Mouse (Mus musculus): ENCODE data around the gene Chmp1a.
"Not testable (repeated sequence)": the region's sequence is repeated elsewhere in the genome, so short reads cannot be mapped to it uniquely, and the experiment has no call there.

Chmp1a gene

DNA sequence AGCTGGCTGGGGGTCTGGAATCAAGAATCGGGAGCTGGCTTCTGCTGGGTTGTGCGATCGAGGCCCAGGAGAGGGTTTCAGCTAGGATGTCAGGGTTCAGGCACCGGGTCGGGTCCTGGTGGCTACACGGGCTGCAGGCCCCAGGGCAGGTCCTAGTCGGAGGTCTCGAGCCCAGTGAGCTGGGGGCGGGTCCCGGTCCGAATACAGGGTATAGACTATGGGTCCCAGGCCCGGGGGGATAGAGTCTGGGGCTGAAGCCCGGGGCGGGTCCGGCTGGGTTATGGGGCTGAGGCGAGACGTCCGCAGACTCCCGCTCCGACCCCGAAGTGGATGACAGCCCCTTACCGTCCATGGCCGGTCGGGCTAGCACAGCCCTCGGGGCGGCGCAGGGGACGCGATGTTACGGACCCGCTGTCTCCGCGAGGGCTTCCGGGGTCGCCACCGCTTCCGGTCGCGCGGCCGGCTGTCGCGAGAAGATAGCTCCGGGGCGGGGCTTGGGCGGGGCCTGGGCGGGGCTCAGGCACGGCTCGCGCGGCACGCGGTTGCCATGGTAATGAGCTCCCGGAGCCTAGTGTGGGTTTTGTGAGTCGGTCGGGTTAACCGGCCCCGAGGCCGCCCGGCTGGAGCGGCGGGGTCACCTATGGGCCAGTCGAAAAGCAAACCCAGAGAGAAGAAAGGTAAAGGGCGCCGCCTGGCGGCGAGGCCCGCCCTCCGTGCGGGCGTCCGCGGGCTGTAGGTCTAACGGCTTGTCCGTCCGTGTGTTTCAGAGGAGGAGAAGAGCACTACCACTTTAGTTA is at the start of gene Chmp1a, which contains the start of gene Spata33:
Chmp1a (minus strand) TSS at position 443 of the 797 bp plus-strand sequence.
Spata33 (plus strand) TSS at position 512 of the 797 bp plus-strand sequence.
- DNase-seq (ENCODE audit: low spot score) = peak; percentile 91

DNA sequence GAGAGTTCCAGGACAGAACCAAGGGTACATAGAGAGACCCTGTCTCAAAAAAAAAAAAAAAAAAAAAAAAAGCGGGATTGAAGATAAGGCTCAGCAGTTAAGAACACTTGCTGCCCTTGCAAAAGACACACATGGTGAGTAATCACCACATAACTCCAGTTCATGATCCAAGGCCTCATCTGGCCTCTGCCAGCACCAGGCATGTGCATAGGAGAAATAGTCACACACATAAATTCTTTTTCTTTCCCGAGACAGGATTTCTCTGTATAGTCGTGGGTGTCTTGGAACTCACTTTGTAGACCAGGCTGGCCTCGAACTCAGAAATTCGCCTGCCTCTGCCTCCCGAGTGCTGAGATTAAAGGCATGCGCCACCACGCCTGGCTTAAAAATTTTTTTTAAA is 45.0 kb upstream of the Chmp1a start:
- DNase-seq (ENCODE audit: low spot score) = not testable (repeated sequence)

DNA sequence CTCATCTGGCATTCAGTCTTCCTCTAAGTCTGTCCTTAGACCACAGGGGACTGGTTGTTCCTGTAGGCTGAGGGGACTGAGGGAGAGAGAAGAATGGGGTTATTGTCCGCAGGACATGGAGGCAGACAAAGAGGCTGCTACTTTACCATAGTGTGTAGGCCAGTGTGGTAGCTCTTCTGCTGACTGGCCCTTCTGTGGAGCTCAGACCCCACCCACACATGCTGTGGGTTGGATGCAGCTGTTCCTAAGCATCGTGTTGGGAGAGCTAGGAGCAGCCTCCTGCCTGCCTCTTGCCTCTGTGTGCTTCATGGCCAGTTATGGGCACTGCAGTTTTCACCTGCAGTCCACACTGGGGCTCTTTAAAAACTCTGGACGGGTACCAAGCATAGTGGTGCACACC is 44.6 kb upstream of the Chmp1a start:
- DNase-seq (ENCODE audit: low spot score) = peak; percentile 64

DNA sequence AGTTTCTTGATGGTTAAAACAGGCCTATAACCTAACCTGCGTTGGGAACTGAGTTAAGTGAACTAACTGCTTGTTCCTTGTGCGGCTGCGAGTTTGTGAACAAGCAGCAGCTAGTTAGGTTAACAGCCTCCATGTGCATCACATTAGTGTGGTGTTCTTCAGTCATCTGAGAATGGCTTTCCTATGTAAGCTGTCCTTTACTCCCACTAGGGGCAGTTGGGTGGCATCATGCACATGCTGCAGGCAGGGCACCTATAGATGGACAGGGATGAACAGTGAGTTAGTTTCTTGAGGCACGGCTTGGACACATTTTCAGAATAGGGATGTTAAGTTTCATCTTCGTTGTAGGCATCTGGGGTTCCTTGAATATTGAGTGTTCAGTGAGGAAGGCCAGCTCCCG is 42.6 kb upstream of the Chmp1a start:
- DNase-seq (ENCODE audit: low spot score) = no peak

DNA sequence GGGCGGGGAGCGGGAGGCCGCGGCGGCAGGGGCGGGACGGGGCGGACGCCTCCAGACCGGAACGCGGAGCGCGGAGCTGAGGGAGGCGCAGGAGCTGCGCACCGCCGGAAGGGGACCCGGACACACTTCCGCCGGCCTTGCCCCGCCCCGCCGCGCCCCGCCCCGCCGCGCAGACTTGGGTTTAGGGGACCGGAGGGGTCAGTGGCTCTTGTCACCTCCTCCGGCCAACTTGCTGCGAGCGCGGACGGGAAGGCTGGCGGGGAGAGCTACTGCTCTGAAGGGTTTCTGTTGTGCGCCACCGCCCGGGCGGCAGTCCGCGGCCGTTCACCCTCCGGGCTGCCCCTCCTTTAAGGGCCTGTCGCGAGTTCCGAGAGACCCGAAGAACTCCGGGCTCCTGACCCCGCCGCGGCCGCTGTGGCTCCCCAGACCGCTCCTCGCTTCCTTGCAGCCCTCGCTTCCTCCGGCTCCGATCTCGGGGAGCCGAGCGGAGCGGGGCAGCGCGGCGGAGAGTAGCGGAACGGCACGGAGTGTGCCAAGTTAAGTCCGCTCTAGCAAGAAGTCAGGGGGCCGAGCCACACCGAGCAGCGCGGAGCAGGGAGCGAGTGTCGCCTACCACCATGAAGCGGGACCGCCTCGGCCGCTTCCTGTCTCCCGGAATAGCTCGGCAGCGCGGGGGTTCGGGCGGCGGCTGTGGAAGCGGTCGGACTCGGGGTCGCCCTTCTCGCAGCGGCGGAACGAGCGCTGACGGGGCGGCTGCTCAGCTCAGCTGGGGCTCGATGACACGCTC is 41.7 kb upstream of the Chmp1a start, which contains the start of the genes Zfp276 and Vps9d1:
Zfp276 (plus strand) TSS at position 97 of the 787 bp plus-strand sequence.
Vps9d1 (minus strand) TSS at position 250 of the 787 bp plus-strand sequence.
- DNase-seq (ENCODE audit: low spot score) = peak; percentile 79

DNA sequence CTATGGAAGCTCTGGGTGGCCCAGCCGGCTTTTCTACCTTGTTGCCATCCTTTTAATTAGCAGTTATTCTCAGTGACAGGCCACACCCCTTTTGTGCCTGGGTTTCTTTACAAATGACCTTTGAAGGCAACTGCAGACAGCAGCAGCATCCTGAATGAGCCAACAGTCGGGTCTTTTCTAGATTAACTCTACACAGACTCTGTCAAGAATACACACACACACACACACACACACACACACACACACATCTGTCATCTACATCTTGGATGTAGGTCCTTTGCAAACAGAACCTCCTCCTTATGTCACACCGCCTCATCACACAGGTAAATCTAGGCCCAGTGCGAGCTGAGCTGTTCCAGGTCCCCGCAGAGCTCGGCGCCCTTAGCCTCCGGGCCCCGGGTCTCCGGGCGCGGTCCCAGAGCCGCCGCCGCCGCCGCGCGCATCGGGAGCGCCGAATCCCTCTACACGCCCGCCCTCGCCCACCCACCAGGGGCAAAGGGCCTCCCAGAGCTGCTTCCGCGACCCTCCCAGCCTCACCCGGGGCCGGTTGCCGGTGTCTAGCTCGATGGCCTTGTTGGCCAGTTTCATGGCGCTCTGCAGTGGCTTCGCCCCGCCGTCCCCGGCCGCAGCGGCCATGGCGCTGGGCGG is 41.0 kb upstream of the Chmp1a start:
- no peak for DNase-seq (ENCODE audit: low spot score)

DNA sequence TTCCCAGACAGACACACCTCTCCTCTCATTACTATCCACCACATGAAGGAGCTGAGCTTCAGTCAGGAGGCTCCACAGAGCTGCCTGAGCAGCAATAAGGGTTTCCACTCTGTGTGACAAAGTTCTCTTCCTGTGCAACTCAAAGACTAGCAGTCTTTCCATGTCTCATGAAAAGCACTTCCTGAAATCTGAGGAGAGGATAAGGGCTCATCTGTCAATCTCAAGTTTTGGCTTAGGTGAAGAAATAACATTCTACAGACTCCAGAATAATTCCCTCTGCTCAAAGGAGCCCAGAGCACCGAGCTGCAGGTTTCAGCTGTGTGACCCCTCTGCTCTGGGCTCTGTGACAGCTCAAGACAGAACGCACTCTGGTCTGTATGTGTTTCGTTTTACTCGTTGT is 40.4 kb upstream of the Chmp1a start:
- no peak for DNase-seq (ENCODE audit: low spot score)

DNA sequence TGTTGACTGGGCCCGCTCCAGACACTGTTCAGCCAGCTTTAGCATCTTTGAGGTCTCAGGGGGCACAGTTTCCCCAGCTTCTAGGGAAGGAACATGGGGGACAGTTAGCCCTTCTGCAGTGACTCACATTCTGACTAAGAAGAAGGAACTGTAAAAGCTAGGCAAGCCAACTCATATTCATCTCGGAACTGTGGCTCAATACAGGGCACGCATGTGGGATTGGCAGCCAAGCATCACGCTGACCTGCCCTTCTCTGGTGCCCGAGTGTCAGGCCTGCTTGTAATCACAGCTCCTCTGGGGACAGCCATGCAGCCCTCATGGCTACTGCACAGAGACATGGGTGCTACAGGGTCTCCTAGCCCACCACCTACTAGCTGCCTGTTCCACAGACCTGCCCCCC is 38.4 kb upstream of the Chmp1a start:
- no peak for DNase-seq (ENCODE audit: low spot score)

DNA sequence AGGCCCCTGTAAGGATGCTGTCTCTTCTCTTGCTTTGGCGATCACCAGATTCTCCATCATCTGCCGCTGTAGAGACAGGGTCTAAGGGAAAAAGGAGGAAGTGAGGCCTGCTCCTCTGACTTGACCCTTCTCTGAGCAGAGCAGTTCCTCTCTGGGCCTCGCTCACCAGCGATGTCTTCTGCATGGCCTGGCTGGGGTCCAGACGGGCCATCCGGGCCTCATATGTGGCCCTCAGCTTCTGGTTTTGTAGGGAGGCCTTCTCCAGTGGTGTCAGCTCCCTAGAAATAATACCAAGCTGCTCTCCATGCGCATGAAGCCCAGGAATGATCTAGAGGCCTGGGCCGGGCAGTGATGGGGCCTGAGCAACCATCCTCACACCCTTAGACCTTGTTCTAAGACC is 36.0 kb upstream of the Chmp1a start:
- DNase-seq (ENCODE audit: low spot score) = peak; percentile 35

DNA sequence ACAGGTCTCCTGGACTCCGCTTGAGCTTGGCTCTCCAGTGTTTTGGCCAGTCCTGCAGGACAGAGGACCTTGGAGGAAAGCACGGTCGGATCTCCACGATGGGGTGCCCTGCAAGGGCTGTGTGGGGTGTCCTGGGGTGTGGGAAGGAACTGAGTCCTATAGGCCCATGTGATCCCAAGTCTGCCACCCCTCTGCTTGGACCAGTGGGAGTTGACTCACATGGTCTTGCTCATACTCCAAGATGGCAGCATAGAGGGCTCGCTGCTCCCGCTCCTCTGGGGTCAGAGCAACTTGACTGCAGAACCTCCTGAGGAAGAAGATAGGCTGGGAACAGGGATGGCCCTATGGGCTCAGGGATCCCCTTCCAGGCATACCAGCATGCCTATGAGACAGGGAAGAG is 35.2 kb upstream of the Chmp1a start:
- DNase-seq (ENCODE audit: low spot score) = no peak

DNA sequence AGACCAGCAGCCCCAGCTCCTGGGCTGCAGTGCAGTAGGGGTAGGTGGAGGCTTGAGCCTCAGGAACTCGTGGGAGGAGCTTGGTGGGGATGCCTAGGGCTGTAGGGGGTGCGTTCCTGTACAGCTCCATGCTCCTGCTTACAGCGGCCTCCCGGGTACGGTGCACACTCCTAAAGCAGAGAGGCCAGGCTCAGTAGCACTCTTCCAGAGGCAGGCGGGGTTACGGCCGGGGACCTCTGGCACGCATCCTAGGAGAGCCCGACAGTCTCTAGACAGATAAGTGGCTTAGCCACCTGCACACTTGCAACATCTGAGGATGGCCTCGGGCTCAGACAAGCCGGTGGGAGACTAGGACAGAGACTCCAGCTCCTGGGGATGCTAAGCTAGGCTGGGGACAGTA is 33.0 kb upstream of the Chmp1a start:
- no peak for DNase-seq (ENCODE audit: low spot score)

DNA sequence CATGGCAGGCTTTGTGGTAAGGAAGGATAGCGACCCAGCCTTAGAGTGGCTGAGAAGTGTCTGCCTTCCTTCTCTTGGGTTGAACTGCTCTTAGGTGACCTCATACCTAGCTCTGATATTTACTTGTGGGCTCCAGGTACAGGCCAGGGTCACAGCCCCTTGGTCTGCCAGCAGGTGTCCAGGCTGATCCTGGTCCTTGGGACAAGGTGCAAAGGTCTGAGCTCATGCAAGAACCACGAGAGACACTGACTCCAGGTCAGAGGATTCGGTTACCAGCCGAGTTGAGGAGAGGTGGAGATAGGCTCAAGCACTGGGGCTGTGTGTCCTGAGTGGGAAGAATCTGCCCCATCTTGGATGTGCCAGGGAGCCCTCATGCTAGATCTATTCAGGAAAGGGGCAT is 31.8 kb upstream of the Chmp1a start:
- no peak for DNase-seq (ENCODE audit: low spot score)

DNA sequence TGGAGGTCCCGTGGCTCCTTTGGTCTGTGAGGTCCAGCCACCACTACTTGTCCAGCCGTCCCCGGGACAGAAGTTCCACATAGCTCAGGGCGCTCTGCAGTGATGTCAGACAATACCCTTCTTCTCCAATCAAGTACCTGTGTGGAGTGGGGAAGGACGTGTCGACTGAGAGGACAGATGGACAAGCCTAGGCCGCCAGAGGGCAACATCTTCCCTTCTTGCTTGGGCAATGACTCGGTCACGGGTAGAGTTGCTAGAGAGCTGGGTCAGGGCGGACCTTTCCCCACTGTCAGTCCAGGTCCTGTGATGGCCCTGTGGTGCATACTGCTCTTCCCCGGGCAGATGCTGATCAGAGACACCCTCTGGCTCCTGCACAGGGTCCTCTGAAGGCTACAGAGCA is 30.5 kb upstream of the Chmp1a start:
- no peak for DNase-seq (ENCODE audit: low spot score)

DNA sequence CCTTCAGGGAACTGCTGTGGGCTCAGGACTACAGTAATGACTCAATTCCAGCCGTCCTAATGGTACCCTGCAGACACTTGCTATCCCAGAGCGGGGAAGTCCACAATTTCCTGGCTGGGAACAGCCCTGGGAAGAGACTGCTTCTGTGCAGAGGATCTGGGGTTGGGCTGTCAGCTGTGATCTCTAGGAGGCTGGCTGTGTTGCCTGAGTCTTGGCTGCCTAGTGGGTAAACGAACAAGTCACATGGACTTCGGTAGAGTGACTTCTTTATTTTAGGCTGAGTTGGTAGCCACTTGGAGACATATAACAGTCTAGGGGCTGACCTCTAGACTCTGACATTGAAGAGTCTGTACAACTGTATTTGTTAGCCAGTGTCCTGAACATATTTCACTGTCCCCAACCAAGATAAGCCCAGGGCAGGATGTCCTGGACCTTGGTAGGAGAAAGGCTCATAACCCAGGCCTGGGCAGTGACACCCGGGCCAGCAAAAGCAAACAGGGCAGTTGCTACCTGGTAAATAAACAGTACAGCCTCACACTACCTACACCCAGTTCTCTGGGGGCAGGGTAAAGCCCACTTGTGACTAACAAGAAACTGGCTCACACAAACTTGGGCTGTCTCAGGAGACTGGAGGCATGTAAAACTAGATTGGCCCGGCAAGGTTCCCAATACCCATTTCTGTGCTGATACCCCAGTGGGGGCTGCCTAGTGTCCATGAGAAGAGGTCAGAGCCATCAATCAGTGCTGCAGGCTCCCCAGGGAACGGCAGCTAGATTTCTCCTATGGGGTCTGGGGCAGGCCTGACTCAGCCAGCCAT is 29.8 kb upstream of the Chmp1a start:
- no peak for DNase-seq (ENCODE audit: low spot score)

DNA sequence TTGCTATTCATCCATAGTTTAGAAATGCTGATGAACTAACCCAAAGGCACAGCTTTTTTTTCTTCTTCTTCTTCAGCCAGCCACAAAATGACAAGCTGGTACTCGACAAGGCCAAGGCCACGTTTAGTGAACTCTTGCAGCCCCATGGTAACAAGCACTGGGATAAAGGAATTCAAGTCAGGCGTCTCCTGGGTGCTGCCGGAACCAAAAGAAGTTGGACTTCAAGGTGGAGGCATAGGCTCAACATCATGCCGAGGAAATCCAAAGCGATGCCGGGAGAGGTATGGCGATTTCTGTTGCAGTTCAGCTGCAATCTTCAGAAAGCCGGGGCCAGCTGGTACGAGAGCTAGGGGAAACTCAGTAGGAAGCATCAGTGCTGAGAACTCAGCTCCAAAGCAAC is 26.8 kb upstream of the Chmp1a start:
- no peak for DNase-seq (ENCODE audit: low spot score)

DNA sequence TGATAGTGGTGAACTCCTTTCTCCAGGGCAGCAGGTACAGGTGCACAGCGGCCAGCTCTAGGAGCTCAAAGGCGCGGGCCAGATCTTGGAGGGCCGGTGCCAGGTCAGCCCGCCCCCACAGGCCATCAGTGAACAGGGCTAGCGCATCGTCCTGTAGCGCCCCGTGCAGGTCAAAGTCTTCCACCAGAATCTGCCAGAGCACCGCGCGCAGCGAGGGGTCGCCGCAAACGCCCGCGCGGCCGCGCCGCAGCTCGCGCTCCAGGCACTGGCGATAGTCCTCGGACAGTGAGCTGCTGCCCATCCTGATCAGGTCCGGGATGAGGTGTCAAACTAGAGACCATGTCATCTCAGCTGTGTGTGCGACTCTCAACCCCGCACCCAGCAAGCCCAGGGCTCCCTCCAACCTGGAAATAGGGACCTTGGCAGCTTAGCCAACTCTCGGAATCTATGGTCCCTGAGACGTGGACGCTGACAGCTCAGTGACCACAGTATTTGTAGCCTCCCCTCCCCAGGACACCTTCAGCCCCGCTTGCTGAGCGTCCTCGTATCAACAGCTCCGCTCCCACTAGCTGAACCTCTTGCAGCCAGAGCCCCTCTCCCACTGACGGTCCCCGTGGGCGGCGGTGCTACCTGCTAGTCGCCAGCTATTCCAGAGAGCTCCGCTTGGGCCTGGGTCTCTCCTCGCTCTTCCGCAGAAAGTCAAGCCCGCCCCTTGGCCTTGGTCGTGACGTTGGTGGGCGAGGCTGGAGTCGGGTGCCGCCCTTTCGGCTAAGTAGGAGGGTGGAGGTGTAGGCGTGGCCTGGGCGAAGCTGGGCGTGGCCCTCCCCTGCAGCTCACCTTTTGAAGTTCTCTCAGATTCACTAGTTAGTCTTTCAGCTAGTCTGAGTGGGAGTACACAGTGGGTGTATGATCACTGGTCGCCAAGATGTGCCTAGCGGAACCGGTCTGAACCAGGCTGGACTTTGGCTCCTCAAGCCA is 23.2 kb upstream of the Chmp1a start, which contains the start of gene Spata2l:
Spata2l (minus strand) TSS at position 714 of the 978 bp plus-strand sequence.
- DNase-seq (ENCODE audit: low spot score) = peak; percentile 87

DNA sequence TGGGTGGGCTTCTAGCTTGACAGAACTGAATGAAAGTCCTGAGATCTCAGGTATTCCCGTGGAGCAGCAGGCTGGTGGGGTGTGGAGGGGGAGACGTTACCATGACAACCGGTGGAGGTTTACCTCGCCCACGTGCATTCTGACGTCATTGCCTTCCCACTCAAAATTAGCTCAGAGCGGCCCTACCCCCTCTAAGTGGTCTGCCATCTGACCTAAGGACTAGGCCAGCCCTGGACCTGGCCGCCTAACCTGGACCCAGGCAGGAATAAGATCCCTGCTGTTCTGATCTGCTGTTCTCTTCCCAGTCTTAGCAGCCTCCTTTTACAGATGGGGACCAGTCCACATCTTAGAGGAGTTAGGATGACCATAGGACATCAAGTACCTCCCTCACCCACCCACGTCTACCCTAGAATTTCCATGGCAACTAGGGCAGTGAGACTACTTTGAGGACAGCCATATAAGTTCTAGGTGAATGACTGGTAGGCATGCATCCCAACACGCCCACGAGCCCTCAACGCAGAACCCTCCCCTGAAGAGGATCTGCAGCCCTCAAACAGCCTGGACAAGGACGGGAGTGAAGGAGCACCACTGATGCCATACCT is 22.5 kb upstream of the Chmp1a start:
- peak; percentile 84 for DNase-seq (ENCODE audit: low spot score)

DNA sequence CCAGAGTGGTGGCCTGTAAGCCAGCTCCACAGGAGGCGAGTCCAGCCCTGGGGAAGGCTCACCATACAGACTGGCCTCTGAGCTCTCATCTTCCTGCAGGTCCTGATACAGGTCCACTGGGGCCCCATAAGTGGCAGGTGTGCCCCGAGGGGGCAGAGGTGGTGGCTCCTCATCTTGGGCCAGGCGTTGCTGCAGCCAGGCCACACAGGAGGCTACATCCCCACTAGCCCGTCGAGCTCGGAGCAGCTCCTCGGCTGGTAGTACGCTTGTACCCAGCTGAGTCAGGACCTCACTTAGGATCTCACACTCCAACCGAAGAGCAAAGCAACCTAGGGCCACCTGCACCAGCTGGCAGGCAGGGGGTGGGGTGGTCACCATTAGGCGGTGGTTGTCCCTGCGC is 21.2 kb upstream of the Chmp1a start:
- DNase-seq (ENCODE audit: low spot score) = no peak

DNA sequence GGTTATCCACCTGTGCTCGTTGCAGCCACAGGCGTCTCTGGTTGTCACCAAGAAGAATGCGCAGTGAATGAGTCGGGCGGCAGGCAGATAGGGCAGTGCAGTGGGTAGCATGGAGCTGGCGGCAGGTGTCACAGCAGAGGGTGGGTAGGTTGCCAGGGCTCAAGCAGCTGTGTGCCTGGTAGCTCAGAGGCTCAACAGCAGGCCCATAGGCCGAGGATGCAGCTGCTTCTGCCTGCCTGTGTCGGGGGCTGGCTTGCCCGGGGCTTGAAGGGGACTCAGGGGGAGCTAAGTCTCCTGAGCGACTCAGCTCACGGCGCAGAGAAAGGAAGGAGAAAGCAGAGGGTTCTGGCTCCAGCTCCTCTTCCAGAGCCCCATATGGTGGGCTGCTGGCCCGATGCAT is 20.7 kb upstream of the Chmp1a start:
- DNase-seq (ENCODE audit: low spot score) = peak; percentile 36

DNA sequence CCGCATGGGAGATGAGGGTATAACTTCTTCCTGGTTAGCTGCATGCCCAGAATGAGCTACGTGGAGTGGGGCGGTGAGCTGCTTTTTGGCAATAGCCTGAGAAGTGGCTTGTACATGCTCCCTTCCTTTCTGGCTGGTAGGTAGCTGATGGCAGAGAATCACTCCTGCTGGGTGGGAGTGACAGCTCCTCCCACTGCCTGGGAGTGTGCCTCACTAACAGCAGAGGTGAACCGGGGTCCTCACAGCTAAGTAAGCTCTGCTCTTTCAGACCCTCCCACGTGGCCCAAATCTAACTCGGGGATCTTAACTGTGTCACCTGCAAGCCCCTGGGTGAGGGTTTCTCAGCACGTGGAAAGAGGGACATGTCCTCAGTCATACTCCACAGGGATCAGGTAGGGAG is 20.0 kb upstream of the Chmp1a start:
- DNase-seq (ENCODE audit: low spot score) = no peak

All from layer of hippocampus, adult 11-12 months (tissue).